Mouse (Mus musculus) embryonic facial prominence, embryonic 12.5 days (tissue): ENCODE results near the gene Tatdn2. TPM values are rescaled to one million over a fixed set of nuclear protein-coding genes. Genes with fewer than 3 reads are reported as not detected.

Source experiments
- microRNA-seq: library from miRNA; unstranded; fragments of <30 nt; microRNA quantifications from one replicate; pipeline ENCODE4, GENCODE M21; 2017
- polyA plus RNA-seq: library from polyadenylated mRNA; unstranded; fragments of >200 nt; fragmentation: Nextera tagmentation; extraction: Ambion mirVana; gene quantifications from 2 replicates; pipeline ENCODE4 v1.2.1, GENCODE M21; 2016

Tatdn2 gene
- polyA plus RNA-seq, 1 experiment from 2014 or later, result 0.95 TPM

Small RNA genes lying within 50 kb of the gene (microRNA-seq; reads per million reads assigned to microRNA genes)
- gene Mir7042, result 0.91 reads per million

Other genes with a start within 250 kb of the Tatdn2 start
- gene Il17re, start 238.6 kb upstream of the Tatdn2 start, polyA plus RNA-seq, result 3.4 and 3.9 TPM in 2 replicates
- 3.9 and 5.4 TPM in 2 replicates for gene Il17rc, start 225.6 kb upstream of the Tatdn2 start, polyA plus RNA-seq
- gene Creld1, start 213.8 kb upstream of the Tatdn2 start, polyA plus RNA-seq, result 20.1 and 23.1 TPM in 2 replicates
- 2.9 and 3.5 TPM in 2 replicates for gene Prrt3, start 195.1 kb upstream of the Tatdn2 start, polyA plus RNA-seq
- gene Emc3, start 165.4 kb upstream of the Tatdn2 start, polyA plus RNA-seq, result 85.4 and 90.9 TPM in 2 replicates
- 13.4 and 14.7 TPM in 2 replicates for gene Fancd2, start 165.4 kb upstream of the Tatdn2 start, polyA plus RNA-seq
- 0.13 TPM in 1 of 2 replicates, not detected in the other for gene Fancd2os, start 96.3 kb upstream of the Tatdn2 start, polyA plus RNA-seq
- gene Brk1, start 92.3 kb upstream of the Tatdn2 start, polyA plus RNA-seq, result 211 and 215 TPM in 2 replicates
- 54.5 and 56.2 TPM in 2 replicates for gene Vhl, start 73.1 kb upstream of the Tatdn2 start, polyA plus RNA-seq
- 3.0 and 3.7 TPM in 2 replicates for gene Irak2, start 58.6 kb upstream of the Tatdn2 start, polyA plus RNA-seq
- 0.37 TPM in 1 of 2 replicates, not detected in the other for gene Ghrl, start 22.8 kb downstream of the Tatdn2 start, polyA plus RNA-seq
- 268 and 282 TPM in 2 replicates for gene Sec13, start 43.7 kb downstream of the Tatdn2 start, polyA plus RNA-seq